Mouse (Mus musculus): ENCODE results near the gene Lrrc29. TPM values are rescaled to one million over a fixed set of nuclear protein-coding genes. Genes with fewer than 3 reads are reported as not detected.
A peak's percentile ranks its signal among the peaks of the same experiment; 100 is the strongest.

Gene Lrrc29
- polyA plus RNA-seq, 1 experiment from 2014 or later = 3.9 TPM

- WGBS = 49% methylated on average over 12 of the region's 12 CpGs
- no peak overlapping the region for H3K27ac ChIP-seq (ENCODE audit: low read depth, low read length)
- H3K4me2 ChIP-seq (replicated peaks; ENCODE audit: low read depth) = no peak overlapping the region
- no peak overlapping the region for H3K9ac ChIP-seq (ENCODE audit: low read depth, low read length)
- TF ChIP-seq CTCF (IDR thresholded peaks at IDR 0.05; ENCODE audit: low read depth) = no peak
- no peaks in the 10 kb centered on the region for H3K36me3 ChIP-seq (ENCODE audit: control insufficient read depth, insufficient read depth)
- H3K9me3 ChIP-seq (ENCODE audit: control insufficient read depth) = no peaks in the 10 kb centered on the region
- peaks cover 11% of the 10 kb centered on the region; the same call in 1 of the 2 replicates for H3K4me1 ChIP-seq (replicated peaks; ENCODE audit: control insufficient read depth, insufficient read depth, low read length)
- peaks cover 9% of the 10 kb centered on the region for H3K27me3 ChIP-seq (replicated peaks; ENCODE audit: control insufficient read depth, insufficient read depth, low read length)
- H3K4me3 ChIP-seq (ENCODE audit: low read depth, low read length) = no peak overlapping the region
- ATAC-seq = no peak
Observed at GRCm38 (mm10) chr8:105285514-105285913, 40.6 kb downstream of the Lrrc29 start.

- no peak overlapping the region for H3K9ac ChIP-seq (ENCODE audit: low read depth, low read length)
- H3K27me3 ChIP-seq (replicated peaks; ENCODE audit: control insufficient read depth, insufficient read depth, low read length) = peaks cover 16% of the 10 kb centered on the region
- 39% methylated on average over 23 of the region's 23 CpGs for WGBS
- H3K4me2 ChIP-seq (replicated peaks; ENCODE audit: low read depth) = no peak overlapping the region; the same call in 1 of the 2 replicates
- peak; percentile 60 for ATAC-seq
- no peak overlapping the region for H3K27ac ChIP-seq (ENCODE audit: low read depth, low read length)
- no peaks in the 10 kb centered on the region for H3K9me3 ChIP-seq (ENCODE audit: control insufficient read depth)
- no peak overlapping the region for H3K4me3 ChIP-seq (ENCODE audit: low read depth, low read length)
- no peaks in the 10 kb centered on the region for H3K36me3 ChIP-seq (ENCODE audit: control insufficient read depth, insufficient read depth)
- peak; percentile 96 for TF ChIP-seq CTCF (IDR thresholded peaks at IDR 0.05; ENCODE audit: low read depth)
- H3K4me1 ChIP-seq (replicated peaks; ENCODE audit: control insufficient read depth, insufficient read depth, low read length) = no peaks in the 10 kb centered on the region; the same call in 1 of the 2 replicates
Observed at GRCm38 (mm10) chr8:105283074-105283473, 43.0 kb downstream of the Lrrc29 start.

GRCm38 (mm10) chr8:105282239-105282638 is 43.8 kb downstream of the Lrrc29 start:
- no peak overlapping the region for H3K27ac ChIP-seq (ENCODE audit: low read depth, low read length)
- no peaks in the 10 kb centered on the region; the same call in 1 of the 2 replicates for H3K4me1 ChIP-seq (replicated peaks; ENCODE audit: control insufficient read depth, insufficient read depth, low read length)
- TF ChIP-seq CTCF (IDR thresholded peaks at IDR 0.05; ENCODE audit: low read depth) = no peak
- H3K9ac ChIP-seq (ENCODE audit: low read depth, low read length) = no peak overlapping the region
- H3K36me3 ChIP-seq (ENCODE audit: control insufficient read depth, insufficient read depth) = no peaks in the 10 kb centered on the region
- no peak overlapping the region for H3K4me3 ChIP-seq (ENCODE audit: low read depth, low read length)
- peaks cover 19% of the 10 kb centered on the region for H3K27me3 ChIP-seq (replicated peaks; ENCODE audit: control insufficient read depth, insufficient read depth, low read length)
- H3K9me3 ChIP-seq (ENCODE audit: control insufficient read depth) = no peaks in the 10 kb centered on the region
- no peak overlapping the region for H3K4me2 ChIP-seq (replicated peaks; ENCODE audit: low read depth)
- no peak for ATAC-seq
- WGBS = 83% methylated on average over 4 of the region's 4 CpGs

- H3K4me2 ChIP-seq (replicated peaks; ENCODE audit: low read depth) = no peak overlapping the region
- H3K4me1 ChIP-seq (replicated peaks; ENCODE audit: control insufficient read depth, insufficient read depth, low read length) = no peaks in the 10 kb centered on the region; the same call in 1 of the 2 replicates
- no peak for ATAC-seq
- TF ChIP-seq CTCF (IDR thresholded peaks at IDR 0.05; ENCODE audit: low read depth) = no peak
- peaks cover 23% of the 10 kb centered on the region for H3K27me3 ChIP-seq (replicated peaks; ENCODE audit: control insufficient read depth, insufficient read depth, low read length)
- no peak overlapping the region for H3K27ac ChIP-seq (ENCODE audit: low read depth, low read length)
- no peak overlapping the region for H3K4me3 ChIP-seq (ENCODE audit: low read depth, low read length)
- H3K9me3 ChIP-seq (ENCODE audit: control insufficient read depth) = no peaks in the 10 kb centered on the region
- no peaks in the 10 kb centered on the region for H3K36me3 ChIP-seq (ENCODE audit: control insufficient read depth, insufficient read depth)
- WGBS = 86% methylated on average over 12 of the region's 12 CpGs
- H3K9ac ChIP-seq (ENCODE audit: low read depth, low read length) = no peak overlapping the region
Observed at GRCm38 (mm10) chr8:105281821-105282220, 44.3 kb downstream of the Lrrc29 start.

GRCm38 (mm10) chr8:105280567-105280966 is 45.5 kb downstream of the Lrrc29 start:
- TF ChIP-seq CTCF (IDR thresholded peaks at IDR 0.05; ENCODE audit: low read depth) = no peak
- ATAC-seq = no peak
- 85% methylated on average over 3 of the region's 3 CpGs for WGBS

GRCm38 (mm10) chr8:105278911-105279334 is 47.2 kb downstream of the Lrrc29 start:
- H3K27me3 ChIP-seq (replicated peaks; ENCODE audit: control insufficient read depth, insufficient read depth, low read length) = peaks cover 46% of the 10 kb centered on the region
- H3K4me3 ChIP-seq (ENCODE audit: low read depth, low read length) = peak overlapping the region; percentile 27
- H3K9ac ChIP-seq (ENCODE audit: low read depth, low read length) = no peak overlapping the region
- 2% methylated on average over 28 of the region's 28 CpGs for WGBS
- peak overlapping the region; percentile 55 for H3K4me2 ChIP-seq (replicated peaks; ENCODE audit: low read depth)
- peak; percentile 68 for ATAC-seq
- no peaks in the 10 kb centered on the region for H3K36me3 ChIP-seq (ENCODE audit: control insufficient read depth, insufficient read depth)
- TF ChIP-seq CTCF (IDR thresholded peaks at IDR 0.05; ENCODE audit: low read depth) = peak; percentile 65
- H3K9me3 ChIP-seq (ENCODE audit: control insufficient read depth) = no peaks in the 10 kb centered on the region
- no peak overlapping the region for H3K27ac ChIP-seq (ENCODE audit: low read depth, low read length)
- peaks cover 9% of the 10 kb centered on the region for H3K4me1 ChIP-seq (replicated peaks; ENCODE audit: control insufficient read depth, insufficient read depth, low read length)

More at GRCm38 (mm10) chr8:105280567-105280966, 45.5 kb downstream of the Lrrc29 start:
- no peak overlapping the region for H3K4me2 ChIP-seq (replicated peaks; ENCODE audit: low read depth)
- H3K36me3 ChIP-seq (ENCODE audit: control insufficient read depth, insufficient read depth) = no peaks in the 10 kb centered on the region
- no peaks in the 10 kb centered on the region for H3K9me3 ChIP-seq (ENCODE audit: control insufficient read depth)
- H3K4me1 ChIP-seq (replicated peaks; ENCODE audit: control insufficient read depth, insufficient read depth, low read length) = peaks cover 9% of the 10 kb centered on the region
- no peak overlapping the region for H3K9ac ChIP-seq (ENCODE audit: low read depth, low read length)
- no peak overlapping the region for H3K4me3 ChIP-seq (ENCODE audit: low read depth, low read length)
- H3K27me3 ChIP-seq (replicated peaks; ENCODE audit: control insufficient read depth, insufficient read depth, low read length) = peaks cover 31% of the 10 kb centered on the region
- H3K27ac ChIP-seq (ENCODE audit: low read depth, low read length) = no peak overlapping the region
